Mouse (Mus musculus) gastrocnemius, postnatal 36 days (tissue): Measurements from ENCODE around the gene Arsg. TPM values are rescaled to one million over a fixed set of nuclear protein-coding genes. Genes with fewer than 3 reads are reported as not detected.
A peak's percentile ranks its signal among the peaks of the same experiment; 100 is the strongest.

Experiments
- DNase-seq, 2 experiments: peaks; one replicate each; pipeline ENCODE4 v3.0.0; 2022
- intact Hi-C: fragments of 180-260 bp; cut with DNase I; formaldehyde crosslinking; loops from one replicate; pipeline ENCODE4 v1.15.1; 2025
- total RNA-seq, 2 experiments: library from RNA; stranded (reverse); gene quantifications; 2 replicates each; pipeline ENCODE4 v1.2.3; 2021

The Arsg gene
- total RNA-seq, 2 experiments from 2014 or later, result 0.86 to 1.7 TPM

GRCm38 (mm10) chr11:109572051-109572450, 98.9 kb downstream of the Arsg start:
- no peak for DNase-seq
- intact Hi-C loops, result no loop called here

GRCm38 (mm10) chr11:109574604-109575003, 101.4 kb downstream of the Arsg start:
- DNase-seq, result no peak
- intact Hi-C loops, result no loop called here

GRCm38 (mm10) chr11:109575832-109576231, 102.7 kb downstream of the Arsg start:
- DNase-seq, result no peak

GRCm38 (mm10) chr11:109578536-109578935, 105.4 kb downstream of the Arsg start:
- intact Hi-C loops, result no loop called here
- DNase-seq, result no peak

More at GRCm38 (mm10) chr11:109575832-109576231, 102.7 kb downstream of the Arsg start:
- intact Hi-C loops, result no loop called here

DNA sequence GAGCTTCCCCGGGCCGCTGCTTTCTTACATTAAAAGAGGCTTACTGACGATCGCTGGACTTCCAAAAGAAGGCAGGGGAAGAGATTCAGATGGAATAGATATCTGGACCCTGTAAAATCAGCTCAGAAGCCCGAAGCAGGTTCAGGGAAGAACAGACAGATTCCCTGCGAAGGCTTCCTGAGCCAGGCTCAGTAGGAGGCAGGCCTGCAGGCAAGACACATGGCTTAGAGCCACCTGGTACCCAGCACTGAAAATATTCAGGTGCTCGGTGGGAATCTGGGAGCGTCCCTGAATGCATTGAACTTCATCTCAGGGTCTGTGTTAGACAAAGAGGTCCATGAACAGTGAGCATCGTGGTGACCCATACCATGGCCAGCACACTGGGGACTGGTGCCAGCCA, 106.8 kb downstream of the Arsg start:
- intact Hi-C loops, result loop anchor here (5.0 kb wide), 1 partner anchor 253 kb away; no protein-coding TSS in a partner anchor
- no peak for DNase-seq

- no peak for DNase-seq
- intact Hi-C loops, result loop anchor here (2.0 to 5.0 kb wide), 2 partner anchors 137 to 257 kb away; no protein-coding TSS in a partner anchor
Observed at GRCm38 (mm10) chr11:109583986-109584385, 110.8 kb downstream of the Arsg start.

GRCm38 (mm10) chr11:109584843-109585713, 111.9 kb downstream of the Arsg start:
- intact Hi-C loops, result loop anchor here (2.0 to 5.0 kb wide), 4 partner anchors 138 to 343 kb away; no protein-coding TSS in a partner anchor
- DNase-seq, result peak; percentile 39 to 46

- intact Hi-C loops, result loop anchor here (5.0 kb wide), 2 partner anchors 269 to 344 kb away; no protein-coding TSS in a partner anchor
- DNase-seq, result no peak
Observed at GRCm38 (mm10) chr11:109586424-109586823, 113.2 kb downstream of the Arsg start.

GRCm38 (mm10) chr11:109587019-109587418, 113.8 kb downstream of the Arsg start:
- intact Hi-C loops, result loop anchor here (5.0 kb wide), 2 partner anchors 270 to 345 kb away; no protein-coding TSS in a partner anchor
- DNase-seq, result no peak

GRCm38 (mm10) chr11:109587638-109588374, 114.6 kb downstream of the Arsg start:
- DNase-seq, result no peak

GRCm38 (mm10) chr11:109590012-109590411, 116.8 kb downstream of the Arsg start:
- intact Hi-C loops, result no loop called here
- no peak for DNase-seq

More at GRCm38 (mm10) chr11:109587638-109588374, 114.6 kb downstream of the Arsg start:
- intact Hi-C loops, result loop anchor here (5.0 kb wide), 2 partner anchors 271 to 346 kb away; no protein-coding TSS in a partner anchor

GRCm38 (mm10) chr11:109591511-109591910, 118.3 kb downstream of the Arsg start:
- intact Hi-C loops, result no loop called here
- DNase-seq, result no peak

DNA sequence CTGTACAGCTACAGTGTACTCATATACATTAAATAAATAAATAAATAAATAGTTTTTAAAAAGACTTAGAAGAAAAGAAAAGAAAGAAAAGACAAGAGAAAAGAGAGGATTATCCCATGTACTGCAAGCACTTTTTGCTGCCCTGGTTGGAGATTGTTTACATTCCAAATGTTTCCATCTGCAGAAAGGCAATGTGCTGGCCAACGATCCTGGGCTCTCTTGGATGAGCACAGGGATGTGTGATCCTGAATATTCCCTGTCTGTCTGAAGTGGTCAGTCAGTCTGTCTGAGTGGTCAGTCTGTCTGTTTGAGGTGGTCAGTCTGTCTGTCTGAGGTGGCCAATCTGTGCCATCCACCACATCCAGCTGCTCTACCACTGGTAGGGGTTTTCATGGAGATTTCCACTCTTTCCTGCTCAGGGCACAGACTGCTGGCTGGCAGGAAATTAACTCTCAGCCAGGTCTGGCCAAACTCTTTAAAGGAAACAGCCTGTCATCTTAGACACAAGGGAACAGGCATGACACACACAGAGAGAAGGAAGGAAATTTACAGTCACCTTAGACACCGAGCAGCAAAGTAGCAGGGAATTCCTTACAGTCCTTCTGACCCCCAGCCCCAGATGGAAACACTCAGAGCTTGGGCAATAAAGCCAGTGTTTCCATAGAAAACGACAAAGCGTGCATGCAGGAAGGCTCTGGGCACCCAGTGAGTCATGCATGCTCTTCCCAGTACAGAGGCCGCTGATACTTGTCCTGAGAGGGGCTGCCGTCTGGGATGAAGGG, 120.2 kb downstream of the Arsg start:
- intact Hi-C loops, result no loop called here
- DNase-seq, result no peak

GRCm38 (mm10) chr11:109594761-109595160, 121.6 kb downstream of the Arsg start:
- no peak for DNase-seq
- intact Hi-C loops, result loop anchor here (2.0 kb wide), 1 partner anchor 16 kb away; the partner anchor contains the start of gene Wipi1

DNA sequence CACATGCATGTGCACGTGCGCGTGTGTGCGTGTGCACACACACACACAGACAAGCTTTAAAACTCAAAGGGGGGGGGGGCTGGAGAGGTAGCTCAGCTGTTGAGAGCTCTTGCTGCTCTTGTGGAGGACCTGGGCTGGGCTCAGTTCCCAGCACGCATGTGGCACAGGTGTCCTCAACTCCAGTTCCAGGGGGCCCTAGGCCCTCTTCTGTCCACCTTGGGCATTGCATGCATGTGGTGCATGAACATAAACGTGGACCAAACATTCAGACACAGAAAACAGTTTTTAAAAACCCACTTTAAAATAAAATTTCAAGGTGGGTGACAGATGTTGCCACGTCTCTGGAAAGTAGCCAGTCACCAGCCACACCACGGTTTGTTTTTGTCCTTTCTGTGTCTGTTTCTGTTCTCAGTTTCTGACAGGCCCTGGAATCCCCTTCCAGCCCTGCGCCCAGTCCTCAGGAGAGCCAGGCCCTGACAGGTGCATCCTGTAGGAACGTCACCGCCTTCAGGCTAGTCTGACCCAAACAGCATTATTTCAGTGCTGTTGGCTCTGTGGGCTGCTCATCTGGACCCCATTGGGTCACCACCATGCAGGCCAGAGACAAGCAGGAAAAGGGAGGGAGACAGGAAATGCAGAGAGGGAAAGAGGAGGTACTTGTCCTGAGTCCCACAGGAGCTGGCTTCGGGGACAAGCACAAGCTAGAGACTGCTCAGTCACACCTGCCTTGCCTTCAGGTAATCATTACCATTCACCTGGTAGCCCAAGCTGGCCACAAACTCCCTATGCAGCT, 125.8 kb downstream of the Arsg start:
- no peak for DNase-seq
- intact Hi-C loops, result no loop called here

DNA sequence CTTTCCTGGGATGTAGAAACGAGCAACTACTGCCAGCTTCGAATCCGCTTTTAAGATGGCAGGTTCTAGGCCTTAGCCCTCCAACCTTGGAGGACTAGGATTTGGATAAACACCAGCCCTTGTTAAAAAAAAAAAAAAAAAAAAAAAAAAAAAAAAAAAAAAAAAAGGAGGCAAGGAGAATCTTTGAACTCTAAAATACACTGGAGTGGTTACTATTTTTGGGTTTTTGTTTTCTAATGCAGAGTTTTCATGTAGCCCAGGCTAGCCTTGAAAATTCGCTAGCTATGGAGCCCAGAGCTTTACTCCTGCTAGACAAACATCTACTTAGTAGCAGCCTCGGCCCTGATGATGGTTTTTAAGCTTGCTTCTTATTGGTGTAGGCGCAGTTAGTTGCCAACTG, 134.4 kb downstream of the Arsg start:
- intact Hi-C loops, result no loop called here
- DNase-seq, result no peak

GRCm38 (mm10) chr11:109608976-109609625, 135.9 kb downstream of the Arsg start:
- intact Hi-C loops, result no loop called here
- DNase-seq, result no peak

GRCm38 (mm10) chr11:109610046-109610794, 137.0 kb downstream of the Arsg start:
- intact Hi-C loops, result loop anchor here (2.0 to 10.0 kb wide), 2 partner anchors 15 to 165 kb away; no protein-coding TSS in a partner anchor
- DNase-seq, result no peak
